Mouse (Mus musculus) intestine, embryonic 16.5 days (tissue): ENCODE data around the gene Hnrnpa0. TPM values are rescaled to one million over a fixed set of nuclear protein-coding genes. Genes with fewer than 3 reads are reported as not detected.

ENCODE experiments used
- ATAC-seq: fragments of 200-750 bp; cut with Nextera tagmentation; 2 replicates; pipeline ENCODE4 v1.8.0; 2017; ENCODE audit warnings: moderate TSS enrichment, moderate library complexity
- H3K27ac ChIP-seq: fragments of 300-500 bp; sonication (generic); 2 replicates; pipeline ENCODE4 v1.5.1; 2014; ENCODE audit warnings: mild to moderate bottlenecking, low read length
- H3K27me3 ChIP-seq: fragments of 300-500 bp; sonication (generic); replicated peaks from 2 replicates; pipeline ENCODE4 v1.6.1; 2014; ENCODE audit warnings: low read length, control low read depth, mixed read lengths; ENCODE audit not compliant: control insufficient read depth, insufficient read depth
- H3K36me3 ChIP-seq: fragments of 300-500 bp; sonication (generic); 2 replicates; pipeline ENCODE4 v1.6.1; 2014; ENCODE audit warnings: low read length, control low read depth; ENCODE audit not compliant: control insufficient read depth, insufficient read depth
- H3K4me1 ChIP-seq: fragments of 300-500 bp; sonication (generic); 2 replicates; pipeline ENCODE4 v1.6.1; 2014; ENCODE audit warnings: low read length, control low read depth, mixed read lengths; ENCODE audit not compliant: control insufficient read depth, insufficient read depth
- H3K4me2 ChIP-seq: fragments of 300-500 bp; sonication (generic); 2 replicates; pipeline ENCODE4 v1.6.1; 2014; ENCODE audit warnings: low read depth, low read length, control low read depth
- H3K4me3 ChIP-seq: fragments of 300-500 bp; sonication (generic); 2 replicates; pipeline ENCODE4 v1.5.1; 2014; ENCODE audit warnings: mild to moderate bottlenecking, low read length
- H3K9ac ChIP-seq: fragments of 300-500 bp; sonication (generic); 2 replicates; pipeline ENCODE4 v1.6.1; 2014; ENCODE audit warnings: low read depth, low read length
- H3K9me3 ChIP-seq: fragments of 300-500 bp; sonication (generic); 2 replicates; pipeline ENCODE4 v1.6.1; 2016; ENCODE audit warnings: low read length, control low read depth; ENCODE audit not compliant: control insufficient read depth
- WGBS: fragments of 180-500 bp; shearing (Covaris S2); extraction: QIAGEN DNeasy Blood & Tissue Kit; methylation state at CpG from one replicate; pipeline ENCODE4 v1.1.7; 2014; 5-methylcytosine and 5-hydroxymethylcytosine counted together
- polyA plus RNA-seq: library from polyadenylated mRNA; unstranded; fragments of >200 nt; fragmentation: Nextera tagmentation; extraction: Ambion mirVana; gene quantifications from 2 replicates; pipeline ENCODE4 v1.2.1, GENCODE M21; 2015

The Hnrnpa0 gene
- polyA plus RNA-seq = 20.0 and 20.9 TPM in 2 replicates

GRCm38 (mm10) chr13:58128396-58128767 is at the start of gene Hnrnpa0:
TSS of gene Hnrnpa0 (minus strand) at chr13:58128556.
- H3K27me3 ChIP-seq = no peaks in the 10 kb centered on the region
- H3K9ac ChIP-seq = peak within 1 kb of the TSS; percentile 99
- H3K27ac ChIP-seq = peak within 1 kb of the TSS; percentile 98
- ATAC-seq = peak; percentile 94
- H3K4me2 ChIP-seq = peak within 1 kb of the TSS; percentile 68
- no peaks in the 10 kb centered on the region for H3K36me3 ChIP-seq
- H3K4me1 ChIP-seq = peaks cover 17% of the 10 kb centered on the region
- WGBS = under 1% methylated on average over 48 of the region's 62 CpGs
- H3K4me3 ChIP-seq = peak within 1 kb of the TSS; percentile 98
- no peaks in the 10 kb centered on the region for H3K9me3 ChIP-seq

GRCm38 (mm10) chr13:58177511-58178208 is 49.3 kb upstream of the Hnrnpa0 start:
- ATAC-seq = no peak
- peaks cover 24% of the 10 kb centered on the region for H3K36me3 ChIP-seq
- WGBS = 87% methylated on average over 9 of the region's 9 CpGs

GRCm38 (mm10) chr13:58176105-58176504 is 47.7 kb upstream of the Hnrnpa0 start:
- peaks cover 16% of the 10 kb centered on the region for H3K4me1 ChIP-seq
- no peaks in the 10 kb centered on the region for H3K9me3 ChIP-seq
- H3K4me2 ChIP-seq = no peak overlapping the region
- H3K27me3 ChIP-seq = no peaks in the 10 kb centered on the region
- H3K36me3 ChIP-seq = peaks cover 24% of the 10 kb centered on the region
- no peak overlapping the region for H3K9ac ChIP-seq
- ATAC-seq = peak; percentile 97
- 57% methylated on average over 3 of the region's 3 CpGs for WGBS
- peak overlapping the region; percentile 76 for H3K27ac ChIP-seq
- no peak overlapping the region for H3K4me3 ChIP-seq

More at GRCm38 (mm10) chr13:58177511-58178208, 49.3 kb upstream of the Hnrnpa0 start:
- no peaks in the 10 kb centered on the region for H3K27me3 ChIP-seq
- no peak overlapping the region for H3K27ac ChIP-seq
- H3K4me3 ChIP-seq = no peak overlapping the region
- no peaks in the 10 kb centered on the region for H3K9me3 ChIP-seq
- H3K4me1 ChIP-seq = peaks cover 19% of the 10 kb centered on the region
- H3K4me2 ChIP-seq = no peak overlapping the region
- H3K9ac ChIP-seq = no peak overlapping the region

GRCm38 (mm10) chr13:58168119-58168518 is 39.8 kb upstream of the Hnrnpa0 start:
- Histone ChIP-seq H3K4me2 (no peak overlapping the region), H3K9ac (no peak overlapping the region), H3K9me3 (no peaks in the 10 kb centered on the region), H3K4me3 (no peak overlapping the region), H3K27ac (no peak overlapping the region), H3K36me3 (peaks cover 6% of the 10 kb centered on the region; the same call in 1 of the 2 replicates), H3K4me1 (no peaks in the 10 kb centered on the region), H3K27me3 (no peaks in the 10 kb centered on the region)
- no peak for ATAC-seq

GRCm38 (mm10) chr13:58163343-58163742 is 35.0 kb upstream of the Hnrnpa0 start:
- 93% methylated on average over 12 of the region's 12 CpGs for WGBS
- no peak for ATAC-seq
- Histone ChIP-seq H3K9me3 (no peaks in the 10 kb centered on the region), H3K9ac (no peak overlapping the region), H3K4me2 (no peak overlapping the region), H3K4me1 (0 out of 2 replicates have a peak, but pooled peaks cover 2% of the 10 kb centered on the region), H3K4me3 (no peak overlapping the region), H3K36me3 (peaks cover 15% of the 10 kb centered on the region), H3K27me3 (no peaks in the 10 kb centered on the region), H3K27ac (no peak overlapping the region)

GRCm38 (mm10) chr13:58160761-58161160 is 32.4 kb upstream of the Hnrnpa0 start:
- H3K9me3 ChIP-seq = no peaks in the 10 kb centered on the region
- H3K4me3 ChIP-seq = no peak overlapping the region
- peaks cover 15% of the 10 kb centered on the region for H3K36me3 ChIP-seq
- H3K9ac ChIP-seq = no peak overlapping the region
- no peaks in the 10 kb centered on the region for H3K27me3 ChIP-seq
- H3K27ac ChIP-seq = no peak overlapping the region
- no peak for ATAC-seq
- 94% methylated on average over 15 of the region's 15 CpGs for WGBS
- 0 out of 2 replicates have a peak, but pooled peaks cover 4% of the 10 kb centered on the region for H3K4me1 ChIP-seq
- H3K4me2 ChIP-seq = no peak overlapping the region

- peak; percentile 77 for ATAC-seq
Measured at GRCm38 (mm10) chr13:58158099-58158912, 29.9 kb upstream of the Hnrnpa0 start.

GRCm38 (mm10) chr13:58157447-58158098 is 29.2 kb upstream of the Hnrnpa0 start, which contains the start of gene Idnk:
TSS of gene Idnk (plus strand) at chr13:58157649.
- H3K27ac ChIP-seq = peak within 1 kb of the TSS; percentile 62
- WGBS = under 1% methylated on average over 30 of the region's 30 CpGs
- ATAC-seq = peak; percentile 94

More at GRCm38 (mm10) chr13:58158099-58158912, 29.9 kb upstream of the Hnrnpa0 start:
- 8% methylated on average over 16 of the region's 16 CpGs for WGBS
- 0 out of 2 replicates have a peak, but pooled peaks cover 4% of the 10 kb centered on the region for H3K4me1 ChIP-seq
- H3K4me3 ChIP-seq = peak overlapping the region; percentile 91
- H3K9me3 ChIP-seq = no peaks in the 10 kb centered on the region
- H3K27me3 ChIP-seq = no peaks in the 10 kb centered on the region
- peak overlapping the region; percentile 88 for H3K4me2 ChIP-seq
- peaks cover 13% of the 10 kb centered on the region for H3K36me3 ChIP-seq
- H3K9ac ChIP-seq = peak overlapping the region; percentile 86
- peak overlapping the region; percentile 62 for H3K27ac ChIP-seq

GRCm38 (mm10) chr13:58157036-58157435 is 28.7 kb upstream of the Hnrnpa0 start:
- no peaks in the 10 kb centered on the region for H3K9me3 ChIP-seq
- 23% methylated on average over 8 of the region's 8 CpGs for WGBS
- 0 out of 2 replicates have a peak, but pooled peaks cover 4% of the 10 kb centered on the region for H3K4me1 ChIP-seq
- peak overlapping the region; percentile 91 for H3K4me3 ChIP-seq
- peak; percentile 19; the same call in 1 of the 2 replicates for ATAC-seq
- peak overlapping the region; percentile 86 for H3K9ac ChIP-seq
- no peak overlapping the region for H3K27ac ChIP-seq
- no peaks in the 10 kb centered on the region for H3K27me3 ChIP-seq
- H3K4me2 ChIP-seq = peak overlapping the region; percentile 88
- H3K36me3 ChIP-seq = peaks cover 13% of the 10 kb centered on the region

More at GRCm38 (mm10) chr13:58157447-58158098, 29.2 kb upstream of the Hnrnpa0 start, which contains the start of gene Idnk:
- 0 out of 2 replicates have a peak, but pooled peaks cover 4% of the 10 kb centered on the region for H3K4me1 ChIP-seq
- no peaks in the 10 kb centered on the region for H3K9me3 ChIP-seq
- peak within 1 kb of the TSS; percentile 91 for H3K4me3 ChIP-seq
- H3K9ac ChIP-seq = peak within 1 kb of the TSS; percentile 86
- no peaks in the 10 kb centered on the region for H3K27me3 ChIP-seq
- H3K36me3 ChIP-seq = peaks cover 13% of the 10 kb centered on the region
- H3K4me2 ChIP-seq = peak within 1 kb of the TSS; percentile 88
